Mouse (Mus musculus): ENCODE measurements around the gene Mvd. TPM values are rescaled to one million over a fixed set of nuclear protein-coding genes. Genes with fewer than 3 reads are reported as not detected.

Mvd gene
- total RNA-seq (2021): 1 to 10 TPM; 3.9 to 5.6 TPM
- long read RNA-seq, experiment 1, partial matches to known transcripts: 0 of 1 reads
- long read RNA-seq, experiment 1, other reads (novel, unspliced or antisense): 0 of 1 reads
- long read RNA-seq, experiment 2, transcript Mvd-201 (10 exons, 1,756 nt): major isoform, 8 of 8 reads
- long read RNA-seq, experiment 2, partial matches to known transcripts: 0 of 8 reads
- long read RNA-seq, experiment 2, other reads (novel, unspliced or antisense): 0 of 8 reads

GRCm38 (mm10) chr8:122443262-122444006 is at the start of gene Mvd:
Mvd (minus strand) TSS chr8:122443422.
- DNase-seq (ENCODE audit: low spot score): peak; percentile 99

GRCm38 (mm10) chr8:122488387-122488786 is 45.2 kb upstream of the Mvd start:
- no peak for DNase-seq (ENCODE audit: low spot score)

GRCm38 (mm10) chr8:122484831-122485230 is 41.6 kb upstream of the Mvd start:
- no peak for DNase-seq (ENCODE audit: low spot score)

GRCm38 (mm10) chr8:122483877-122484276 is 40.7 kb upstream of the Mvd start:
- no peak for DNase-seq (ENCODE audit: low spot score)

GRCm38 (mm10) chr8:122482448-122482847 is 39.2 kb upstream of the Mvd start:
- no peak for DNase-seq (ENCODE audit: low spot score)

- peak; percentile 88 for DNase-seq (ENCODE audit: low spot score)
These were observed 32.5 kb upstream of the Mvd start, which contains the start of the genes Rnf166 and Ctu2 for GRCm38 (mm10) chr8:122475580-122476320. Rnf166 (minus strand) TSS chr8:122476064. Ctu2 (plus strand) TSS chr8:122476143.

GRCm38 (mm10) chr8:122474951-122475560 is 31.8 kb upstream of the Mvd start:
- peak; percentile 32 for DNase-seq (ENCODE audit: low spot score)

- DNase-seq (ENCODE audit: low spot score): no peak
These were observed 30.7 kb upstream of the Mvd start for GRCm38 (mm10) chr8:122473911-122474421.

- no peak for DNase-seq (ENCODE audit: low spot score)
These were observed 27.5 kb upstream of the Mvd start for GRCm38 (mm10) chr8:122470691-122471090.

GRCm38 (mm10) chr8:122469965-122470364 is 26.7 kb upstream of the Mvd start:
- DNase-seq (ENCODE audit: low spot score): no peak

GRCm38 (mm10) chr8:122469407-122469806 is 26.2 kb upstream of the Mvd start:
- no peak for DNase-seq (ENCODE audit: low spot score)

- DNase-seq (ENCODE audit: low spot score): no peak
These were observed 24.6 kb upstream of the Mvd start for GRCm38 (mm10) chr8:122467816-122468215.

GRCm38 (mm10) chr8:122464985-122465384 is 21.8 kb upstream of the Mvd start:
- no peak for DNase-seq (ENCODE audit: low spot score)

- DNase-seq (ENCODE audit: low spot score): no peak
These were observed 20.7 kb upstream of the Mvd start for GRCm38 (mm10) chr8:122463651-122464640.

- DNase-seq (ENCODE audit: low spot score): no peak
These were observed 19.3 kb upstream of the Mvd start for GRCm38 (mm10) chr8:122462510-122462909.

- no peak for DNase-seq (ENCODE audit: low spot score)
These were observed 18.4 kb upstream of the Mvd start for GRCm38 (mm10) chr8:122461473-122462148.

- DNase-seq (ENCODE audit: low spot score): peak; percentile 74
These were observed 17.6 kb upstream of the Mvd start, which contains the start of gene Snai3 for GRCm38 (mm10) chr8:122460524-122461472. Snai3 (minus strand) TSS chr8:122460733.

- DNase-seq (ENCODE audit: low spot score): no peak
These were observed 16.8 kb upstream of the Mvd start for GRCm38 (mm10) chr8:122459990-122460389.

Data from gastrocnemius, adult 18-20 months (tissue).